Mouse (Mus musculus) brain, embryonic 18.5 days (tissue): ENCODE measurements around the gene Apoa2.

ENCODE experiments used
- DNase-seq: peaks from one replicate; pipeline ENCODE4 v3.0.0-alpha.2; 2012; ENCODE audit warnings: low read depth, low spot score

The Apoa2 gene

GRCm38 (mm10) chr1:171258921-171259320 lies 34.1 kb downstream of the Apoa2 start:
- no peak for DNase-seq

- no peak for DNase-seq
Observed at GRCm38 (mm10) chr1:171260316-171260715, 35.5 kb downstream of the Apoa2 start.

- DNase-seq: peak; percentile 79
Observed at GRCm38 (mm10) chr1:171262594-171263130, 37.8 kb downstream of the Apoa2 start.

- peak; percentile 83 for DNase-seq
Observed at GRCm38 (mm10) chr1:171263185-171263611, 38.3 kb downstream of the Apoa2 start.

- DNase-seq: no peak
Observed at GRCm38 (mm10) chr1:171263666-171264461, 39.0 kb downstream of the Apoa2 start.

- no peak for DNase-seq
Observed at GRCm38 (mm10) chr1:171265971-171266744, 41.3 kb downstream of the Apoa2 start.

- no peak for DNase-seq
Observed at GRCm38 (mm10) chr1:171268341-171268740, 43.5 kb downstream of the Apoa2 start.

- no peak for DNase-seq
Observed at GRCm38 (mm10) chr1:171269848-171270572, 45.2 kb downstream of the Apoa2 start, which contains the start of gene B4galt3. TSS of gene B4galt3 (plus strand) at chr1:171270328.

- no peak for DNase-seq
Observed at GRCm38 (mm10) chr1:171270573-171270900, 45.7 kb downstream of the Apoa2 start.

- DNase-seq: no peak
Observed at GRCm38 (mm10) chr1:171271196-171271595, 46.3 kb downstream of the Apoa2 start.

GRCm38 (mm10) chr1:171271622-171272021 lies 46.8 kb downstream of the Apoa2 start:
- DNase-seq: no peak

- DNase-seq: no peak
Observed at GRCm38 (mm10) chr1:171272086-171272485, 47.2 kb downstream of the Apoa2 start.

GRCm38 (mm10) chr1:171274171-171274570 lies 49.3 kb downstream of the Apoa2 start:
- DNase-seq: no peak

- no peak for DNase-seq
Observed at GRCm38 (mm10) chr1:171275144-171275734, 50.4 kb downstream of the Apoa2 start.
